Mouse (Mus musculus): ENCODE data around the gene Dnah9. TPM values are rescaled to one million over a fixed set of nuclear protein-coding genes. Genes with fewer than 3 reads are reported as not detected.

The Dnah9 gene
- polyA plus RNA-seq, 1 experiment from 2014 or later, result 1.8 TPM

GRCm38 (mm10) chr11:65812088-65812487 is 356.3 kb downstream of the Dnah9 start:
- Histone ChIP-seq H3K36me3 (ENCODE audit: insufficient read depth, low read length) (peaks cover 21% of the 10 kb centered on the region), H3K9me3 (ENCODE audit: low read length) (no peaks in the 10 kb centered on the region), H3K9ac (replicated peaks; ENCODE audit: low read depth) (no peak overlapping the region), H3K27me3 (replicated peaks; ENCODE audit: insufficient read depth, low read length) (no peaks in the 10 kb centered on the region), H3K27ac (ENCODE audit: low read length) (no peak overlapping the region), H3K4me2 (replicated peaks; ENCODE audit: low read depth, low read length) (no peak overlapping the region), H3K4me1 (ENCODE audit: insufficient read depth, low read depth, low read length) (no peaks in the 10 kb centered on the region; the same call in none of the 2 replicates), H3K4me3 (ENCODE audit: low read depth, low read length) (no peak overlapping the region)
- DNase-seq (ENCODE audit: low spot score) (no peak), ATAC-seq (no peak)
- WGBS, result 41% methylated on average over 5 of the region's 5 CpGs
- TF ChIP-seq EP300 (IDR thresholded peaks at IDR 0.05), result no peak

- DNase-seq (ENCODE audit: low spot score), result no peak
- H3K27ac ChIP-seq (ENCODE audit: low read length), result peak overlapping the region; percentile 86
- 36% methylated on average over 7 of the region's 7 CpGs for WGBS
- no peaks in the 10 kb centered on the region for H3K36me3 ChIP-seq (ENCODE audit: insufficient read depth, low read length)
- H3K4me2 ChIP-seq (replicated peaks; ENCODE audit: low read depth, low read length), result peak overlapping the region; percentile 86
- TF ChIP-seq EP300 (IDR thresholded peaks at IDR 0.05) (no peak), CTCF (IDR thresholded peaks at IDR 0.05) (0 out of 2 replicates have a peak, but pooled peaks have one; percentile 3)
- no peaks in the 10 kb centered on the region; the same call in none of the 2 replicates for H3K4me1 ChIP-seq (ENCODE audit: insufficient read depth, low read depth, low read length)
- H3K4me3 ChIP-seq (ENCODE audit: low read depth, low read length), result peak overlapping the region; percentile 88
- no peaks in the 10 kb centered on the region for H3K9me3 ChIP-seq (ENCODE audit: low read length)
- no peaks in the 10 kb centered on the region for H3K27me3 ChIP-seq (replicated peaks; ENCODE audit: insufficient read depth, low read length)
- H3K9ac ChIP-seq (replicated peaks; ENCODE audit: low read depth), result peak overlapping the region; percentile 85
- no peak for ATAC-seq
Measured at GRCm38 (mm10) chr11:65807601-65808000, 360.8 kb downstream of the Dnah9 start.

GRCm38 (mm10) chr11:65806909-65807504 is 361.3 kb downstream of the Dnah9 start, which contains the start of gene Zkscan6:
Zkscan6 (plus strand) TSS chr11:65807175.
- peak within 1 kb of the TSS; percentile 86 for H3K27ac ChIP-seq (ENCODE audit: low read length)
- peak; percentile 97 for DNase-seq (ENCODE audit: low spot score)
- peak within 1 kb of the TSS; percentile 88 for H3K4me3 ChIP-seq (ENCODE audit: low read depth, low read length)
- TF ChIP-seq EP300 (IDR thresholded peaks at IDR 0.05) (no peak), CTCF (IDR thresholded peaks at IDR 0.05) (no peak)
- no peaks in the 10 kb centered on the region for H3K9me3 ChIP-seq (ENCODE audit: low read length)
- WGBS, result under 1% methylated on average over 57 of the region's 58 CpGs
- H3K36me3 ChIP-seq (ENCODE audit: insufficient read depth, low read length), result no peaks in the 10 kb centered on the region
- peak; percentile 99 for ATAC-seq
- peak within 1 kb of the TSS; percentile 85 for H3K9ac ChIP-seq (replicated peaks; ENCODE audit: low read depth)
- H3K4me1 ChIP-seq (ENCODE audit: insufficient read depth, low read depth, low read length), result no peaks in the 10 kb centered on the region; the same call in 1 of the 2 replicates
- H3K27me3 ChIP-seq (replicated peaks; ENCODE audit: insufficient read depth, low read length), result no peaks in the 10 kb centered on the region
- H3K4me2 ChIP-seq (replicated peaks; ENCODE audit: low read depth, low read length), result peak within 1 kb of the TSS; percentile 86

- under 1% methylated on average over 20 of the region's 20 CpGs for WGBS
- ATAC-seq (peak; percentile 71), DNase-seq (ENCODE audit: low spot score) (peak; percentile 94)
Measured at GRCm38 (mm10) chr11:65806321-65806904, 361.9 kb downstream of the Dnah9 start.

GRCm38 (mm10) chr11:65801899-65802298 is 366.5 kb downstream of the Dnah9 start:
- no peaks in the 10 kb centered on the region for H3K27me3 ChIP-seq (replicated peaks; ENCODE audit: insufficient read depth, low read length)
- no peaks in the 10 kb centered on the region for H3K9me3 ChIP-seq (ENCODE audit: low read length)
- no peak overlapping the region for H3K9ac ChIP-seq (replicated peaks; ENCODE audit: low read depth)
- H3K36me3 ChIP-seq (ENCODE audit: insufficient read depth, low read length), result no peaks in the 10 kb centered on the region
- H3K27ac ChIP-seq (ENCODE audit: low read length), result no peak overlapping the region
- ATAC-seq (no peak), DNase-seq (ENCODE audit: low spot score) (no peak)
- H3K4me1 ChIP-seq (ENCODE audit: insufficient read depth, low read depth, low read length), result no peaks in the 10 kb centered on the region
- TF ChIP-seq EP300 (IDR thresholded peaks at IDR 0.05), result no peak
- TF ChIP-seq CTCF (IDR thresholded peaks at IDR 0.05), result no peak
- no peak overlapping the region for H3K4me2 ChIP-seq (replicated peaks; ENCODE audit: low read depth, low read length)
- no peak overlapping the region for H3K4me3 ChIP-seq (ENCODE audit: low read depth, low read length)
- 48% methylated on average over 3 of the region's 3 CpGs for WGBS

More at GRCm38 (mm10) chr11:65806321-65806904, 361.9 kb downstream of the Dnah9 start:
- TF ChIP-seq EP300 (IDR thresholded peaks at IDR 0.05), result peak; percentile 76
- TF ChIP-seq CTCF (IDR thresholded peaks at IDR 0.05), result no peak
- H3K4me3 ChIP-seq (ENCODE audit: low read depth, low read length), result peak overlapping the region; percentile 88
- no peaks in the 10 kb centered on the region for H3K27me3 ChIP-seq (replicated peaks; ENCODE audit: insufficient read depth, low read length)
- H3K27ac ChIP-seq (ENCODE audit: low read length), result peak overlapping the region; percentile 86
- peak overlapping the region; percentile 86 for H3K4me2 ChIP-seq (replicated peaks; ENCODE audit: low read depth, low read length)
- peak overlapping the region; percentile 85 for H3K9ac ChIP-seq (replicated peaks; ENCODE audit: low read depth)
- H3K9me3 ChIP-seq (ENCODE audit: low read length), result no peaks in the 10 kb centered on the region
- no peaks in the 10 kb centered on the region for H3K36me3 ChIP-seq (ENCODE audit: insufficient read depth, low read length)
- no peaks in the 10 kb centered on the region; the same call in 1 of the 2 replicates for H3K4me1 ChIP-seq (ENCODE audit: insufficient read depth, low read depth, low read length)

- WGBS, result 70% methylated on average over 1 of the region's 1 CpGs
- no peak overlapping the region for H3K4me3 ChIP-seq (ENCODE audit: low read depth, low read length)
- no peaks in the 10 kb centered on the region for H3K27me3 ChIP-seq (replicated peaks; ENCODE audit: insufficient read depth, low read length)
- DNase-seq (ENCODE audit: low spot score) (no peak), ATAC-seq (no peak)
- TF ChIP-seq CTCF (IDR thresholded peaks at IDR 0.05) (no peak), EP300 (IDR thresholded peaks at IDR 0.05) (no peak)
- H3K9me3 ChIP-seq (ENCODE audit: low read length), result no peaks in the 10 kb centered on the region
- no peak overlapping the region for H3K4me2 ChIP-seq (replicated peaks; ENCODE audit: low read depth, low read length)
- H3K4me1 ChIP-seq (ENCODE audit: insufficient read depth, low read depth, low read length), result no peaks in the 10 kb centered on the region
- H3K9ac ChIP-seq (replicated peaks; ENCODE audit: low read depth), result no peak overlapping the region
- H3K36me3 ChIP-seq (ENCODE audit: insufficient read depth, low read length), result no peaks in the 10 kb centered on the region
- H3K27ac ChIP-seq (ENCODE audit: low read length), result no peak overlapping the region
Measured at GRCm38 (mm10) chr11:65795896-65796295, 372.5 kb downstream of the Dnah9 start.

Measured in lung, postnatal 0 days (tissue).